Mouse (Mus musculus) hindbrain, embryonic 15.5 days (tissue): Measurements from ENCODE around the gene Cd209c. TPM values are rescaled to one million over a fixed set of nuclear protein-coding genes. Genes with fewer than 3 reads are reported as not detected.
A peak's percentile ranks its signal among the peaks of the same experiment; 100 is the strongest.

Experiments
- ATAC-seq: fragments of 200-750 bp; cut with Nextera tagmentation; 2 replicates; pipeline ENCODE4 v1.8.0; 2017; ENCODE audit warnings: low read depth, moderate number of reproducible peaks, moderate TSS enrichment; ENCODE audit not compliant: low FRiP score
- H3K27ac ChIP-seq: fragments of 300-500 bp; sonication (generic); replicated peaks from 2 replicates; pipeline ENCODE4 v1.5.1; 2015; ENCODE audit warnings: mild to moderate bottlenecking, inconsistent platforms
- H3K27me3 ChIP-seq: fragments of 300-500 bp; sonication (generic); 2 replicates; pipeline ENCODE4 v1.6.1; 2015; ENCODE audit warnings: control low read depth, inconsistent platforms
- H3K36me3 ChIP-seq: fragments of 300-500 bp; sonication (generic); 2 replicates; pipeline ENCODE4 v1.6.1; 2015; ENCODE audit warnings: control low read depth, inconsistent platforms
- H3K4me1 ChIP-seq: fragments of 300-500 bp; sonication (generic); replicated peaks from 2 replicates; pipeline ENCODE4 v1.6.1; 2015; ENCODE audit warnings: control low read depth, inconsistent platforms
- H3K4me2 ChIP-seq: fragments of 300-500 bp; sonication (generic); 2 replicates; pipeline ENCODE4 v1.6.1; 2015; ENCODE audit warnings: moderate library complexity, mild to moderate bottlenecking, inconsistent platforms
- H3K4me3 ChIP-seq: fragments of 300-500 bp; sonication (generic); 2 replicates; pipeline ENCODE4 v1.5.1; 2015; ENCODE audit warnings: mild to moderate bottlenecking, inconsistent platforms
- H3K9ac ChIP-seq: fragments of 300-500 bp; sonication (generic); 2 replicates; pipeline ENCODE4 v1.6.1; 2015; ENCODE audit warnings: inconsistent platforms
- H3K9me3 ChIP-seq: fragments of 300-500 bp; sonication (generic); 2 replicates; pipeline ENCODE4 v1.6.1; 2016; ENCODE audit warnings: control low read depth, inconsistent platforms
- WGBS: fragments of 180-500 bp; shearing (Covaris S2); methylation state at CpG from one replicate; pipeline ENCODE4 v1.1.7; 2015; 5-methylcytosine and 5-hydroxymethylcytosine counted together
- polyA plus RNA-seq: library from polyadenylated mRNA; unstranded; fragments of >200 nt; fragmentation: Nextera tagmentation; extraction: Ambion mirVana; gene quantifications from 2 replicates; pipeline ENCODE4 v1.2.1, GENCODE M21; 2015

Gene Cd209c
- 0.44 and 0.62 TPM in 2 replicates for polyA plus RNA-seq

DNA sequence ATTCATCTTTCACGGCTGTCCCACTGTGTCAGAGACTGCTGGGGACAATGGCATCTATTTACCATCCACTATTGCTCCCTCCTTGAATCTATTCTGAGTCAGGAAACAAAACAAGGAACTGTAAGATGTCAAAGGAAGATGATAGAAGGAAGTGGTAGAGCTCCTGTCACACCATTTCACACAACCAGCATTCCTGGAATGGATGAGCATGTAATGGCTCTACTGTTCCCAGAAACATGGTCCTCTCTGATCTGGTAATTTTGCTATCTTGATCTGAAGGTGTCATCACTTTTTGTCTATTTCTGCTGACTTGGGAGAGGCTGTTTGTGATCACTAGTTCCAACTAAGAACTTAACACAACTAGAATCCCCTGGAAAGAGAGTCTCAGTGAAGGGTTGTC is at the start of gene Cd209c:
Gene Cd209c, minus strand, starts transcription at position 101 of the 400 bp plus-strand sequence.
- WGBS, result 75% methylated on average over 1 of the region's 1 CpGs
- H3K9ac ChIP-seq, result no peak within 1 kb of the TSS
- peaks cover 3% of the 10 kb centered on the region; the same call in 1 of the 2 replicates for H3K9me3 ChIP-seq
- H3K4me1 ChIP-seq, result no peaks in the 10 kb centered on the region
- H3K36me3 ChIP-seq, result no peaks in the 10 kb centered on the region
- ATAC-seq, result no peak
- H3K27me3 ChIP-seq, result no peaks in the 10 kb centered on the region
- H3K4me2 ChIP-seq, result no peak within 1 kb of the TSS
- no peak within 1 kb of the TSS for H3K4me3 ChIP-seq
- H3K27ac ChIP-seq, result no peak within 1 kb of the TSS

- Histone ChIP-seq H3K4me3 (peak overlapping the region; percentile 26), H3K4me2 (peak overlapping the region; percentile 48), H3K9ac (no peak overlapping the region), H3K27ac (no peak overlapping the region), H3K27me3 (no peaks in the 10 kb centered on the region), H3K36me3 (no peaks in the 10 kb centered on the region), H3K4me1 (no peaks in the 10 kb centered on the region), H3K9me3 (no peaks in the 10 kb centered on the region)
- ATAC-seq, result peak; percentile 51; the same call in 1 of the 2 replicates
- WGBS, result 38% methylated on average over 42 of the region's 42 CpGs
Measured at GRCm38 (mm10) chr8:3994219-3994618, 39.7 kb upstream of the Cd209c start.

DNA sequence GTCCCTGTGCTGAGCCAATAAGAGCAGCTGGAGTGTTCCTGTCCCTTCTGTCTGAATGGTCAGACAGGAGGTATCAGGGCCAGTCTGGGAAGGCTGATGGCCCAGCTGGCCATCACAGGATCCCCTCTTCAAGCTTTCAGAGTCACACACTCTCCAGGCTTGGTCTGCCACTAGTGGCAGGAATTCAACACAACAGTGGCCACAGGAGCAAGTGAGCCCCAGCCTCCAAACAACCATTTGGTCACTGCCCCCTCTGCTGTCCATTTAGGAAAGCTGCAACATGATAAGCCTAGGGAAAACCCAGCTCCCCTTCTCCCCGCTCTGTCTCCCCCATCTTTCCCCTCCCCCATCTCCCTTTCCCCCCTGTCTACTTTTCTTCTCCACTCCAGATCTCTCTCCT is 1.5 kb upstream of the Cd209c start:
- Histone ChIP-seq H3K4me2 (no peak overlapping the region), H3K9me3 (peaks cover 3% of the 10 kb centered on the region; the same call in 1 of the 2 replicates), H3K9ac (no peak overlapping the region), H3K36me3 (no peaks in the 10 kb centered on the region), H3K4me1 (no peaks in the 10 kb centered on the region), H3K27ac (no peak overlapping the region), H3K4me3 (no peak overlapping the region), H3K27me3 (no peaks in the 10 kb centered on the region)
- ATAC-seq, result no peak
- WGBS, result 92% methylated on average over 1 of the region's 1 CpGs

DNA sequence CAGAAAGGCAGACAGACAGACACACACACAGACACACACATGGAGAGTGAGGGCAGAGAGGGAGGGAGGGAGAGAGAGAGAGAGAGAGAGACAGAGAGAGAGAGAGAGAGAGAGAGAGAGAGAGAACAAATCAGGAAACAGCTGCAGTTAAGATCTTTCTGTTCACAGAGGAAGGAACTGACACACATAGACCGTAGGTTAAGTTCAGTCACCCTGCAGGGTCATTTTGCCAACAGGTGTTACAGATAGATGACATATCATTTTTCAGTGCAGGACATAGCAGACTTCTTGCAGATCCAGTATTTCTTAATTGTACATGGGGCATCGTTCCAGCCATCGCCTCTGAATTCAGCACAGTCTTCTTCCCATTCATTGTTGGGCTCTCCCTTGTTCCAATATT is 14.5 kb downstream of the Cd209c start:
- Histone ChIP-seq H3K27ac (no peak overlapping the region), H3K27me3 (no peaks in the 10 kb centered on the region), H3K4me1 (no peaks in the 10 kb centered on the region), H3K36me3 (no peaks in the 10 kb centered on the region), H3K4me2 (no peak overlapping the region), H3K4me3 (no peak overlapping the region), H3K9ac (no peak overlapping the region), H3K9me3 (peaks cover 4% of the 10 kb centered on the region; the same call in 1 of the 2 replicates)
- ATAC-seq, result no peak
- 92% methylated on average over 3 of the region's 3 CpGs for WGBS

GRCm38 (mm10) chr8:3926744-3927143 is 27.8 kb downstream of the Cd209c start, which contains the start of gene Cd209b:
TSS of gene Cd209b (minus strand) at chr8:3926844.
- H3K4me2 ChIP-seq, result no peak within 1 kb of the TSS
- WGBS, result 95% methylated on average over 3 of the region's 3 CpGs
- H3K9ac ChIP-seq, result no peak within 1 kb of the TSS
- no peak for ATAC-seq
- no peak within 1 kb of the TSS for H3K27ac ChIP-seq
- no peaks in the 10 kb centered on the region for H3K36me3 ChIP-seq
- no peaks in the 10 kb centered on the region for H3K4me1 ChIP-seq
- no peaks in the 10 kb centered on the region for H3K27me3 ChIP-seq
- H3K9me3 ChIP-seq, result no peaks in the 10 kb centered on the region
- no peak within 1 kb of the TSS for H3K4me3 ChIP-seq

Other genes starting within 250 kb of the Cd209c start
- gene Clec4g, start 234.1 kb downstream of the Cd209c start, polyA plus RNA-seq, result 0.16 TPM in 1 of 2 replicates, not detected in the other
- 0.12 TPM in 1 of 2 replicates, not detected in the other for gene Cd209a, start 205.8 kb downstream of the Cd209c start, polyA plus RNA-seq
- not detected in 2 replicates for gene Cd209e, start 100.4 kb downstream of the Cd209c start, polyA plus RNA-seq
- not detected in 2 replicates for gene Cd209d, start 76.2 kb downstream of the Cd209c start, polyA plus RNA-seq
- not detected in 2 replicates for gene Cd209b, start 27.9 kb downstream of the Cd209c start, polyA plus RNA-seq
- gene Cd209f, start 151.1 kb upstream of the Cd209c start, polyA plus RNA-seq, result 0.31 TPM in 1 of 2 replicates, not detected in the other
- not detected in 2 replicates for gene Cd209g, start 179.4 kb upstream of the Cd209c start, polyA plus RNA-seq
- 107 and 120 TPM in 2 replicates for gene Evi5l, start 211.8 kb upstream of the Cd209c start, polyA plus RNA-seq